Mouse (Mus musculus) liver, embryonic 16.5 days (tissue): Measurements from ENCODE around the gene Apbb2. TPM values are rescaled to one million over a fixed set of nuclear protein-coding genes. Genes with fewer than 3 reads are reported as not detected.
A peak's percentile ranks its signal among the peaks of the same experiment; 100 is the strongest.

ENCODE experiments used
- ATAC-seq: fragments of 200-750 bp; cut with Nextera tagmentation; 2 replicates; pipeline ENCODE4 v1.8.0; 2017; ENCODE audit warnings: low read depth, mild to moderate bottlenecking, moderate number of reproducible peaks, moderate library complexity
- H3K27ac ChIP-seq: fragments of 300-500 bp; sonication (generic); 2 replicates; pipeline ENCODE4 v1.5.1; 2014; ENCODE audit warnings: mild to moderate bottlenecking, low read length
- H3K27me3 ChIP-seq: fragments of 300-500 bp; sonication (generic); 2 replicates; pipeline ENCODE4 v1.6.1; 2014; ENCODE audit warnings: low read depth, low read length, mixed read lengths; ENCODE audit not compliant: control insufficient read depth, insufficient read depth
- H3K36me3 ChIP-seq: fragments of 300-500 bp; sonication (generic); 2 replicates; pipeline ENCODE4 v1.6.1; 2014; ENCODE audit warnings: mild to moderate bottlenecking; ENCODE audit not compliant: control insufficient read depth, insufficient read depth
- H3K4me1 ChIP-seq: fragments of 300-500 bp; sonication (generic); 2 replicates; pipeline ENCODE4 v1.6.1; 2014; ENCODE audit warnings: low read depth, low read length, mixed read lengths; ENCODE audit not compliant: control insufficient read depth
- H3K4me2 ChIP-seq: fragments of 300-500 bp; sonication (generic); 2 replicates; pipeline ENCODE4 v1.6.1; 2014; ENCODE audit warnings: low read depth, low read length, mixed read lengths
- H3K4me3 ChIP-seq: fragments of 300-500 bp; sonication (generic); 2 replicates; pipeline ENCODE4 v1.5.1; 2014; ENCODE audit warnings: low read depth, mild to moderate bottlenecking, low read length
- H3K9ac ChIP-seq: fragments of 300-500 bp; sonication (generic); 2 replicates; pipeline ENCODE4 v1.6.1; 2014; ENCODE audit warnings: low read depth, low read length
- H3K9me3 ChIP-seq: fragments of 300-500 bp; sonication (generic); replicated peaks from 2 replicates; pipeline ENCODE4 v1.6.1; 2016; ENCODE audit warnings: low read length; ENCODE audit not compliant: control insufficient read depth
- WGBS: fragments of 180-500 bp; shearing (Covaris S2); extraction: QIAGEN DNeasy Blood & Tissue Kit; methylation state at CpG from one replicate; pipeline ENCODE4 v1.1.7; 2014; ENCODE audit not compliant: insufficient replicate concordance; 5-methylcytosine and 5-hydroxymethylcytosine counted together
- polyA plus RNA-seq: library from polyadenylated mRNA; unstranded; fragments of >200 nt; fragmentation: Nextera tagmentation; extraction: Ambion mirVana; gene quantifications from 2 replicates; pipeline ENCODE4 v1.2.1, GENCODE M21; 2015

Apbb2 gene
- polyA plus RNA-seq: 4.4 and 5.6 TPM in 2 replicates

DNA sequence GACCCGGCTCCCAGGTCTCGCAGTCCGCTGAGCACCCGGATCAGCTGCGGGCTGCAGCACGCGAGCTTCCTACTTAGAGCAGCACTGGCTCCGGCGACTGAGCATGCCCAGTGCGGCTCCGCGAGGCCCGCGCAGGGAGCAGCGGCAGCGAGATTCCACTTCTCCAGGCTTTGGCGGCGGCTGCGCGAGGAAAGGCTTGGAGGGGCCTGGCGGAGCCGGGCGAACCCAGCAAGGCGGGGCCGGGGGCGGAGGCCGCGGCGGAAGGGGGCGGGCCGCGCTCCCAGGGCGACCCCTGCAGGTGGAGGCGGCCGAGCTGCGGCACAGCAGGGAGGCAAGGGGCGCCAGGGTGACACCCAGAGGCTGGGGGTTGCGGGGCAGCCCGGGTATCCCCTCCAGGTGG, at the start of gene Apbb2:
Apbb2 (minus strand) TSS at position 188 of the 400 bp plus-strand sequence.
- peak; percentile 82 for ATAC-seq
- Histone ChIP-seq H3K27me3 (peaks cover 37% of the 10 kb centered on the region), H3K9ac (peak within 1 kb of the TSS; percentile 64), H3K4me2 (peak within 1 kb of the TSS; percentile 59), H3K4me1 (no peaks in the 10 kb centered on the region; the same call in none of the 2 replicates), H3K9me3 (no peaks in the 10 kb centered on the region), H3K36me3 (no peaks in the 10 kb centered on the region), H3K4me3 (peak within 1 kb of the TSS; percentile 66), H3K27ac (peak within 1 kb of the TSS; percentile 82)
- under 1% methylated on average over 38 of the region's 39 CpGs for WGBS

DNA sequence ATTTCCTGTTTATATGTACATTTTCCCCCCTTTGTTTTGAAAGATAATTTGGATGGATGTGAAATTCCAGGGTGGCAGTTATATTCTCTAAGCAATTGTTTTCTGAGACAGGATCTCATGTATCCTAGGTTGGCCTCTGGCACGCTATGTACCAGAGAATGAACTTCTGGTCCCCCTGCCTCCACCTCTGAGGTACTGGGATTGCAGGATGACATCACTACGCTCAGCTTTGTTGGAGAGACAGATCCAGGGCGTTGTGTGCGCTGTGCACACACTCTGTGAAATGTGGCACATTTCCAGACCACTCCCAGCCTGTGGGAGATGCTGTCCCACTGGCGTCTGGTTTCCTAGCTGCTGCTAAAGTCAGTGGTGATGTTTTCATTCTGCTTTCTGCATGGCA, 35.6 kb upstream of the Apbb2 start:
- 43% methylated on average over 5 of the region's 5 CpGs for WGBS

DNA sequence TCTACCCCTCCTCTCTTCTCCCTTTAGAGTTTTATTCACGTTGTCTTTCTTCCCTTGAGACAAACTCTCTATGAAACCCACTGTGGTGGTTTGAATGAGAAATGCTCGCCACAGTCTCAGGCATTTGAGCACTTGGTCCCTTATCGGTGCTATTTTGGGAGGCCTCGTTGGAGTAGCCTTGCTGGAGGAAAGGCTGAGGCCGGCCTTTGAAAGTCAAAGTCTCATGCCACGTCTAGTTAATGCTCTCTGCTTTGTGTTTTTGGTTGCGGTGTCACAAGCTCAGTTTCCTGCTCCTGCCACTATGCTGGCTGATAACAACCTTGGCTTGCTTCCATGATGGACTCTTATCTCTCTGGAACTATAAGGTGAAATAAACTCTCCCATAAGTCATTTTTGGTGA, 28.9 kb upstream of the Apbb2 start:
- ATAC-seq: no peak
- no peaks in the 10 kb centered on the region for H3K36me3 ChIP-seq
- no peak overlapping the region for H3K27ac ChIP-seq
- H3K4me1 ChIP-seq: no peaks in the 10 kb centered on the region
- H3K9me3 ChIP-seq: no peaks in the 10 kb centered on the region
- no peak overlapping the region for H3K4me3 ChIP-seq
- no peaks in the 10 kb centered on the region for H3K27me3 ChIP-seq
- no peak overlapping the region for H3K4me2 ChIP-seq
- H3K9ac ChIP-seq: no peak overlapping the region
- 28% methylated on average over 7 of the region's 7 CpGs for WGBS

More for the DNA sequence above, 35.6 kb upstream of the Apbb2 start:
- no peaks in the 10 kb centered on the region for H3K4me1 ChIP-seq
- H3K4me3 ChIP-seq: no peak overlapping the region
- H3K36me3 ChIP-seq: no peaks in the 10 kb centered on the region
- no peak overlapping the region for H3K9ac ChIP-seq
- no peak overlapping the region for H3K27ac ChIP-seq
- H3K4me2 ChIP-seq: no peak overlapping the region
- no peaks in the 10 kb centered on the region for H3K9me3 ChIP-seq
- H3K27me3 ChIP-seq: no peaks in the 10 kb centered on the region
- ATAC-seq: no peak

DNA sequence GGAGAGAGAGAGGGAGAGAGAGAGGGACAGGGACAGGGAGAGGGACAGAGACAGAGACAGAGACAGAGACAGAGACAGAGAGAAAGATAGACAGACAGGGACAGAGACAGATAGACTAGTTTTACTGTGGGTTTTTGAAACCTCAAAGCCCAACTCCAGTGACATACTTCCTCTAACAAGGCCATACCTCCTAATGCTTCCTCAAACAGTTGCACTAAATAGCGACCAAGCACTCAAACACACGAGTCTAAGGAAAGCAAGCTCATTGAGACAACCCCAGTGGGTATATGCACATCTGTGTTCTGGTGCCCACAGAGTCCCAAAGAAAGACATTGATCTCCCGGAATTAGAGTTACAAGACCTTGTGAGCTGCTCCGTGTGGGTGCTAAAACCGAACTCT, 24.7 kb upstream of the Apbb2 start:
- Histone ChIP-seq H3K36me3 (no peaks in the 10 kb centered on the region), H3K4me3 (no peak overlapping the region), H3K4me1 (no peaks in the 10 kb centered on the region), H3K4me2 (no peak overlapping the region), H3K27ac (no peak overlapping the region), H3K9me3 (no peaks in the 10 kb centered on the region), H3K9ac (no peak overlapping the region), H3K27me3 (no peaks in the 10 kb centered on the region)
- ATAC-seq: no peak
- WGBS: 44% methylated on average over 5 of the region's 5 CpGs

DNA sequence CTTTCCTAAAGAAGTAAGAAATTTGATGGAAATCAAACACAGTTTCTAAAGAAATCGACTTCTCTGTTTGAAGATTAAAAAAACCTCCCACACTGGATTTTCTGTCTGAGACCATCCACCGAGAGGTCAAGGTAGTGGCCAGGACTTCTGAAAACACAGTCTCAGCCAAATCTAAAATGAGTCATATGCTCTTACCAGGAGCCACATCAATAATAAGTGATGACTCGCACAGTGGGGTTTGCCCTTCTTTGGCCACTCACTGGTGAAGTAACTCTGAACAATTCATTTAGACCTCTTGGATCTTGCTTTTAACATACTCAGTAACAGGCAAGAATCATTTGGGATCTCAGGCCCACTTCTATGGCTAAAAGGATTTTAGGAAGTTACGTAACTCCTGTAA, 23.6 kb upstream of the Apbb2 start:
- no peak overlapping the region for H3K4me3 ChIP-seq
- H3K36me3 ChIP-seq: no peaks in the 10 kb centered on the region
- H3K27ac ChIP-seq: no peak overlapping the region
- no peak for ATAC-seq
- H3K9ac ChIP-seq: no peak overlapping the region
- no peaks in the 10 kb centered on the region for H3K9me3 ChIP-seq
- no peak overlapping the region for H3K4me2 ChIP-seq
- H3K27me3 ChIP-seq: no peaks in the 10 kb centered on the region
- 54% methylated on average over 4 of the region's 4 CpGs for WGBS
- H3K4me1 ChIP-seq: no peaks in the 10 kb centered on the region

DNA sequence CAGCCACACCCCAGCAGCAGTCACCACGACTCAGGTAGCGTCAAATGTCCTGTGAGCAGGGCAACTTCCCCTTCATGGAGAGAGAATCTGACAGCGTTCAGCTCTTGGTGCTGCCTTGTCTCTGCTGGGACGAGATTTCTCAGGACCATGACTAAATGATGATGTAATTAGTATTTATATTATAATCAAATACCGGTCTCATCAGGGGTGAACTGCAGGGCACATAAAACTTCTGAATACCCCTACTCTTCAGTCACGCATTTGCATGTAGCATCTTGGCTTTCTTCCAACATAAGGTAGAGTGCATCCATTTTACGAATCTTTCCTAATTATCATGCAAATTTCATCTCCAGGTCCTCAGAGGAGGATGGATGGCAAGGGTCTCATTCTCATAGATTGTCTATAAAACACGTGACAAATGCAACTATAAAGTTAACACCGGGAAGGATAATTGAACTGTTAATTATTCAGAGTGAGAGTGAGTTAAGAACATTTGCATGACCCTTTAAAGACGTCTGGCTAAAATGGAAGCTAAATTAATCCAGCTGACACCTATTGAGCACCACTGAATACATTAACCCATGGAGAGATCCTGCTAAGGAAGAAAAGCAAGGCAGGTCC, 17.0 kb upstream of the Apbb2 start:
- WGBS: 55% methylated on average over 10 of the region's 10 CpGs
- no peaks in the 10 kb centered on the region for H3K36me3 ChIP-seq
- H3K27ac ChIP-seq: no peak overlapping the region
- H3K9me3 ChIP-seq: no peaks in the 10 kb centered on the region
- no peak overlapping the region for H3K4me3 ChIP-seq
- no peak overlapping the region for H3K9ac ChIP-seq
- no peaks in the 10 kb centered on the region for H3K27me3 ChIP-seq
- no peak overlapping the region for H3K4me2 ChIP-seq
- no peak for ATAC-seq
- no peaks in the 10 kb centered on the region for H3K4me1 ChIP-seq

DNA sequence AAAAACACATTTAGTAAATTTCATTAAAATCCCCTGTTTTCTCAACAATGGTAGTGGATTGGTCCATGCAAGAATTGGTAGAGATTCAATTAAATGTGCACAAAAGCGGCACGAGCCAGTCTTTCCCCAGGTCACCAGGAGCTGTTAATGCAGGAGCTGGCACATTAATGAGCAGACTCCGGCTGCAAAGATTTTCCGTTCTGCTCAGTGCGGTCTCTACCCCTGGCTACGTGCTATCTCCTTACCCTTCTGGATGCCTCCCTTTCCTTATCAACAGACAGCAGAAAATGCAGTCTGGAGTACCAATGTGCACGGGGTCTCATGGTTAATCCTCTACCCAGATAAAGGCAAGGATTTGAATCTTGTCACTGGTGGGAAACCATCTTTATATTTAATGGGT, 9.2 kb upstream of the Apbb2 start:
- H3K4me3 ChIP-seq: no peak overlapping the region
- H3K36me3 ChIP-seq: no peaks in the 10 kb centered on the region
- H3K4me2 ChIP-seq: no peak overlapping the region
- no peak overlapping the region for H3K27ac ChIP-seq
- H3K9me3 ChIP-seq: no peaks in the 10 kb centered on the region
- H3K27me3 ChIP-seq: no peaks in the 10 kb centered on the region
- H3K4me1 ChIP-seq: no peaks in the 10 kb centered on the region
- 33% methylated on average over 7 of the region's 7 CpGs for WGBS
- ATAC-seq: no peak
- no peak overlapping the region for H3K9ac ChIP-seq

DNA sequence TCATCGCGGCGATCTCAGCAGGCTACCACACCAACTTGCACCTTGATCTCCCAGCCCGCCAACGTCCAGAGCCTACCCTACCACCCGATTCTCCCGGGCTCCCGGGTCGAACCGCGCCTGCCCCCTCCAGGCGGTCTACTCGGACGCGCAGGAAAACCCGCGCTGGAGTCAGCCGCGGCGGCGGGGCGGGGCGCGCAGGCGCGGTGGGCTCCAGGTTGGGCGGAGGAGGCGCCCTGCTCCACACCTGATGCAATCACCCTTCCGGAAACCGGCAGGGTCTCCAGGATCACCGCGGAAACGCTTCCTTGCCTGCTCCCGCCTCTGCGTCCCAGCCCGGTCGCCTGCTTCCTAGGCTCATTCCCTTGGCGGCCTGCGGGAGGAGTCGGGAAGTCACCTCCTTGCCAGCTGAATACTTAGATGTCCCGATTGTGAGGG, 1.6 kb upstream of the Apbb2 start:
- Histone ChIP-seq H3K4me3 (peak overlapping the region; percentile 57), H3K4me2 (peak overlapping the region; percentile 59), H3K9ac (peak overlapping the region; percentile 12; the same call in 1 of the 2 replicates), H3K9me3 (no peaks in the 10 kb centered on the region), H3K36me3 (no peaks in the 10 kb centered on the region), H3K4me1 (no peaks in the 10 kb centered on the region; the same call in none of the 2 replicates), H3K27ac (0 out of 2 replicates have a peak overlapping the region, but pooled peaks have one; percentile 22), H3K27me3 (peaks cover 37% of the 10 kb centered on the region)
- peak; percentile 61 for ATAC-seq
- under 1% methylated on average over 41 of the region's 41 CpGs for WGBS

DNA sequence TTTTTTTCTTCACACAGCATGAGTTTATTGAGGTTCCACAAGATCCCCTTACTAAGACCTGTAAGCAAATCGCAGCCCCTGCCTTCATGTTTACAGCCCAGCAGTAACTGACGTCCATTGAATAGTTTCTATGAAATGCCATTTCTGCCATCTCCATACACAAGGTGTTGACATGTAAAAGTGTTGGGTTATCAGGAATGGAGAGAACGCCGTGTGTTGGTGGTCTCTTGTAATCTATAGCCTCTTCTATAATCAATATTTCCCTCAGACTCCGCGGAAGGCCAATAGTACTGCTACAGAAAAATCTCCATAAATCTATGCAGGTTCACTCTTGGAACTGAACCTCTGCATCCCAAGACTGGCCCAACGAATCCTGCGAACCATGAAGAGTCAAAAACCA, 1.1 kb upstream of the Apbb2 start:
- peak overlapping the region; percentile 57 for H3K4me3 ChIP-seq
- peak overlapping the region; percentile 59 for H3K4me2 ChIP-seq
- no peaks in the 10 kb centered on the region for H3K36me3 ChIP-seq
- peaks cover 37% of the 10 kb centered on the region for H3K27me3 ChIP-seq
- no peaks in the 10 kb centered on the region; the same call in none of the 2 replicates for H3K4me1 ChIP-seq
- H3K9me3 ChIP-seq: no peaks in the 10 kb centered on the region
- WGBS: 32% methylated on average over 8 of the region's 8 CpGs
- ATAC-seq: no peak
- no peak overlapping the region for H3K27ac ChIP-seq
- H3K9ac ChIP-seq: peak overlapping the region; percentile 12; the same call in 1 of the 2 replicates
